19 mouse cellular contexts compared by ENCODE assay signal in the genomic region with DNA sequence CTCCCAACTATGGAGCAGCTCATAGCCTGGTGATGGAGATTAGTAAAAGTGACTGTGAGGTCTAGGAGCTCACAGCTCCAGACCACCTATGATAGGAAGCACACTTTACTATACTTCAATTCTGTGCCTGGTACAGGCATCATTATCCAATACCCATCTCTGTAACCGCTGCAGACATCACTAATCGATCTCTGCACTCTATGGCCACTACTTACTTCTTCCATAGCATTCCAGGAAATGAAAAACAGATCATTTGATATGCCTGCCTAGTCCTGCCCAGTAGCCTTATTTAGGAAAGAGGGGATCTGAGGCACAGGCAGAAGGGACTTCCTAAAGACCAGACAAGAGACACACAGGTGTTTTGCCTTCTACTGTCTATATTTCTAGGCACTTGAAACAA. TPM values are rescaled to one million over a fixed set of nuclear protein-coding genes. Genes with fewer than 3 reads are reported as not detected.
DNase-seq lines count a peak whose midpoint lies in the region; ATAC-seq and TF ChIP-seq lines count a peak whose summit lies in the region.
"Had no signal": no experiment of that assay in that cellular context is flagged by ENCODE, and none has a peak within 500 bp of the region (broad histone marks: within the 10 kb centered on the region; RNA-seq: fewer than 3 reads in every experiment).

No protein-coding gene starts in this region.

- H3K27ac ChIP-seq in kidney, embryonic 16.5 days (ENCODE audit: low read length), result no peak overlapping the region
- H3K27ac ChIP-seq in embryonic facial prominence, embryonic 11.5 days (replicated peaks; ENCODE audit: low read depth, low read length), result no peak overlapping the region
- H3K27ac ChIP-seq: hindbrain, embryonic 14.5 days; macrophage had no signal

- TF ChIP-seq CTCF in E14TG2a.4 (conservative IDR thresholded peaks at IDR 0.05; ENCODE audit: low read length), result no peak

- ATAC-seq in kidney, embryonic 16.5 days (ENCODE audit: low FRiP score, low TSS enrichment), result no peak
- ATAC-seq in embryonic facial prominence, embryonic 11.5 days (replicated peaks; ENCODE audit: insufficient number of reproducible peaks, low FRiP score, low TSS enrichment, low read depth), result no peak
- no peak for ATAC-seq in cerebellum, adult (ENCODE audit: insufficient number of reproducible peaks, low FRiP score, low TSS enrichment)
- ATAC-seq: activated CD4-positive, CD25-positive, alpha-beta regulatory T cell, adult 4 months; CD4-positive, CD25-positive, alpha-beta regulatory T cell, adult 4 months; intestine, postnatal 0 days; liver, postnatal 0 days; midbrain, embryonic 16.5 days had no signal

- H3K4me3 ChIP-seq in kidney, embryonic 16.5 days (ENCODE audit: low read length), result no peak overlapping the region
- peak overlapping the region; percentile 37 for H3K4me3 ChIP-seq in E14TG2a.4 (replicated peaks; ENCODE audit: low read length)
- no peak overlapping the region for H3K4me3 ChIP-seq in embryonic facial prominence, embryonic 11.5 days (ENCODE audit: low read depth, low read length)
- H3K4me3 ChIP-seq: erythroblast, embryonic 14.5 days had no signal

- no peaks in the 10 kb centered on the region for H3K9me3 ChIP-seq in kidney, embryonic 16.5 days (ENCODE audit: low read length)
- H3K9me3 ChIP-seq in E14TG2a.4 (ENCODE audit: low read length), result no peaks in the 10 kb centered on the region
- no peaks in the 10 kb centered on the region for H3K9me3 ChIP-seq in embryonic facial prominence, embryonic 11.5 days (replicated peaks; ENCODE audit: control insufficient read depth, low read length)

- 77% methylated on average over 2 of the region's 2 CpGs for WGBS in kidney, embryonic 16.5 days
- WGBS in embryonic facial prominence, embryonic 11.5 days, result 82% methylated on average over 2 of the region's 2 CpGs

- peaks cover 26% of the 10 kb centered on the region for H3K4me1 ChIP-seq in kidney, embryonic 16.5 days (ENCODE audit: insufficient read depth, low read length)
- peaks cover 96% of the 10 kb centered on the region for H3K4me1 ChIP-seq in E14TG2a.4 (replicated peaks; ENCODE audit: low read depth, low read length)
- peaks cover 19% of the 10 kb centered on the region for H3K4me1 ChIP-seq in embryonic facial prominence, embryonic 11.5 days (ENCODE audit: control insufficient read depth, insufficient read depth, low read length)

- peaks cover 5% of the 10 kb centered on the region; the same call in 1 of the 2 replicates for H3K36me3 ChIP-seq in kidney, embryonic 16.5 days (ENCODE audit: insufficient read depth, low read length)
- no peaks in the 10 kb centered on the region for H3K36me3 ChIP-seq in E14TG2a.4 (ENCODE audit: insufficient read depth, low read length)
- H3K36me3 ChIP-seq in embryonic facial prominence, embryonic 11.5 days (replicated peaks; ENCODE audit: control insufficient read depth, insufficient read depth, low read depth, low read length), result no peaks in the 10 kb centered on the region; the same call in 1 of the 2 replicates

- 0 out of 2 replicates have a peak overlapping the region, but pooled peaks have one; percentile 30 for H3K4me2 ChIP-seq in kidney, embryonic 16.5 days (replicated peaks; ENCODE audit: low read depth, low read length)
- H3K4me2 ChIP-seq in embryonic facial prominence, embryonic 11.5 days (ENCODE audit: low read depth, low read length), result peak overlapping the region; percentile 7; the same call in 1 of the 2 replicates
- H3K4me2 ChIP-seq: hindbrain, embryonic 14.5 days had no signal

- no peak overlapping the region for H3K9ac ChIP-seq in kidney, embryonic 16.5 days (replicated peaks; ENCODE audit: low read length)
- no peak overlapping the region; the same call in 1 of the 2 replicates for H3K9ac ChIP-seq in embryonic facial prominence, embryonic 11.5 days (replicated peaks; ENCODE audit: low read length)
- H3K9ac ChIP-seq: liver, postnatal 0 days had no signal

- DNase-seq in embryo, embryonic 10 days (ENCODE audit: low spot score), result peak; percentile 44
- DNase-seq in embryo, embryonic 9.5 days (ENCODE audit: extremely low spot score), result no peak
- no peak for DNase-seq in kidney, adult 9 months
- peak; percentile 48 for DNase-seq in embryonic facial prominence, embryonic 11.5 days (ENCODE audit: low spot score)
- no peak for DNase-seq in kidney, adult 11 months
- DNase-seq: adrenal gland, postnatal 14 days; cerebellum, adult 2 months; liver, postnatal 0 days; thymus, postnatal 36 days had no signal

- no peaks in the 10 kb centered on the region for H3K27me3 ChIP-seq in kidney, embryonic 16.5 days (ENCODE audit: insufficient read depth, low read length)
- peaks cover 28% of the 10 kb centered on the region for H3K27me3 ChIP-seq in E14TG2a.4 (ENCODE audit: insufficient read depth, low read length)
- no peaks in the 10 kb centered on the region for H3K27me3 ChIP-seq in embryonic facial prominence, embryonic 11.5 days (ENCODE audit: control insufficient read depth, insufficient read depth, low read length)

RNA-seq across cellular contexts. Expression of gene Ephb2, which starts 59.9 kb away (rescaled TPM):
- polyA plus RNA-seq in kidney, embryonic 16.5 days (2015; fragmentation: Nextera tagmentation; extraction: Ambion mirVana), result 3.4 and 3.6 TPM in 2 replicates
- 11.0 and 11.7 TPM in 2 replicates for polyA plus RNA-seq in embryonic facial prominence, embryonic 11.5 days (2014; fragmentation: Nextera tagmentation; extraction: Ambion mirVana)
- polyA plus RNA-seq: activated CD4-positive, CD25-positive, alpha-beta regulatory T cell, adult 4 months; CD4-positive, CD25-positive, alpha-beta regulatory T cell, adult 4 months; erythroblast, embryonic 14.5 days had no signal

Comparison
In these comparisons a context has a peak if more than half of its experiments do, and no peak if none do; other contexts are left out.
1. DNase-seq: peak in embryo, embryonic 10 days (single experiment) and embryonic facial prominence, embryonic 11.5 days (single experiment); none in embryo, embryonic 9.5 days (single experiment), kidney, adult 9 months (single experiment) and kidney, adult 11 months (single experiment).